Mouse (Mus musculus) hindbrain, embryonic 10.5 days (tissue): Measurements from ENCODE around the gene Pou2af1. TPM values are rescaled to one million over a fixed set of nuclear protein-coding genes. Genes with fewer than 3 reads are reported as not detected.

Experiments used
- polyA plus RNA-seq: library from polyadenylated mRNA; unstranded; fragments of >200 nt; fragmentation: Nextera tagmentation; extraction: Ambion mirVana; gene quantifications from 2 replicates; pipeline ENCODE4 v1.2.1, GENCODE M21; 2016

Pou2af1 gene
- polyA plus RNA-seq, 1 experiment from 2014 or later: not detected

Other genes starting within 250 kb of the Pou2af1 start
- 14.2 and 14.7 TPM in 2 replicates for gene Sik2, start 204.6 kb upstream of the Pou2af1 start, polyA plus RNA-seq
- gene Btg4, start 152.8 kb upstream of the Pou2af1 start, polyA plus RNA-seq: not detected in 2 replicates
- gene Layn, start 136.6 kb upstream of the Pou2af1 start, polyA plus RNA-seq: 0.98 and 1.2 TPM in 2 replicates
- 0.45 and 2.1 TPM in 2 replicates for gene 4833427G06Rik, start 111.6 kb upstream of the Pou2af1 start, polyA plus RNA-seq
- 0.03 TPM in 1 of 2 replicates, not detected in the other for gene Gm32742, start 48.2 kb upstream of the Pou2af1 start, polyA plus RNA-seq
- 1.6 and 1.9 TPM in 2 replicates for gene Colca2, start 64.9 kb downstream of the Pou2af1 start, polyA plus RNA-seq
- not detected in 2 replicates for gene 1810046K07Rik, start 115.2 kb downstream of the Pou2af1 start, polyA plus RNA-seq